Mouse (Mus musculus) adrenal gland, postnatal 25 days (tissue): Measurements from ENCODE around the gene Tbxa2r. TPM values are rescaled to one million over a fixed set of nuclear protein-coding genes. Genes with fewer than 3 reads are reported as not detected.

ENCODE experiments used
- DNase-seq: peaks from one replicate; pipeline ENCODE4 v3.0.0; 2021; ENCODE audit warnings: mixed read lengths
- total RNA-seq: library from RNA; stranded (reverse); gene quantifications from 2 replicates; pipeline ENCODE4 v1.2.3, GENCODE M21; 2021

The Tbxa2r gene
- total RNA-seq, 1 experiment from 2014 or later = 65.7 TPM

- DNase-seq = peak; percentile 56
Measured at GRCm38 (mm10) chr10:81344421-81345161, 16.1 kb downstream of the Tbxa2r start.

GRCm38 (mm10) chr10:81345162-81345534 lies 16.6 kb downstream of the Tbxa2r start:
- DNase-seq = no peak

GRCm38 (mm10) chr10:81346453-81347067 lies 18.0 kb downstream of the Tbxa2r start:
- DNase-seq = peak; percentile 89

GRCm38 (mm10) chr10:81349146-81349545 lies 20.6 kb downstream of the Tbxa2r start:
- DNase-seq = peak; percentile 47

- no peak for DNase-seq
Measured at GRCm38 (mm10) chr10:81349961-81350350, 21.4 kb downstream of the Tbxa2r start.

GRCm38 (mm10) chr10:81350351-81351063 lies 22.0 kb downstream of the Tbxa2r start, which contains the start of gene Hmg20b:
Gene Hmg20b, minus strand, starts transcription at chr10:81350480.
- DNase-seq = peak; percentile 99

- no peak for DNase-seq
Measured at GRCm38 (mm10) chr10:81351678-81352291, 23.3 kb downstream of the Tbxa2r start.

- no peak for DNase-seq
Measured at GRCm38 (mm10) chr10:81354738-81355477, 26.4 kb downstream of the Tbxa2r start.

GRCm38 (mm10) chr10:81355533-81355932 lies 27.0 kb downstream of the Tbxa2r start:
- no peak for DNase-seq

GRCm38 (mm10) chr10:81356352-81356990 lies 27.9 kb downstream of the Tbxa2r start:
- no peak for DNase-seq

GRCm38 (mm10) chr10:81356991-81357844 lies 28.7 kb downstream of the Tbxa2r start, which contains the start of gene Mfsd12:
Gene Mfsd12, plus strand, starts transcription at chr10:81357491.
- DNase-seq = peak; percentile 95

GRCm38 (mm10) chr10:81358209-81358608 lies 29.7 kb downstream of the Tbxa2r start:
- DNase-seq = no peak

- no peak for DNase-seq
Measured at GRCm38 (mm10) chr10:81358841-81359240, 30.3 kb downstream of the Tbxa2r start.

- DNase-seq = no peak
Measured at GRCm38 (mm10) chr10:81360721-81361120, 32.2 kb downstream of the Tbxa2r start.

GRCm38 (mm10) chr10:81362336-81362949 lies 33.9 kb downstream of the Tbxa2r start:
- DNase-seq = no peak

GRCm38 (mm10) chr10:81363436-81364346 lies 35.2 kb downstream of the Tbxa2r start:
- DNase-seq = no peak

- peak; percentile 53 for DNase-seq
Measured at GRCm38 (mm10) chr10:81364666-81365065, 36.1 kb downstream of the Tbxa2r start.

- no peak for DNase-seq
Measured at GRCm38 (mm10) chr10:81365073-81365472, 36.5 kb downstream of the Tbxa2r start.
